Mouse (Mus musculus): Measurements from ENCODE around the gene Gys1.
A peak's percentile ranks its signal among the peaks of the same experiment; 100 is the strongest.

Gys1 gene

DNA sequence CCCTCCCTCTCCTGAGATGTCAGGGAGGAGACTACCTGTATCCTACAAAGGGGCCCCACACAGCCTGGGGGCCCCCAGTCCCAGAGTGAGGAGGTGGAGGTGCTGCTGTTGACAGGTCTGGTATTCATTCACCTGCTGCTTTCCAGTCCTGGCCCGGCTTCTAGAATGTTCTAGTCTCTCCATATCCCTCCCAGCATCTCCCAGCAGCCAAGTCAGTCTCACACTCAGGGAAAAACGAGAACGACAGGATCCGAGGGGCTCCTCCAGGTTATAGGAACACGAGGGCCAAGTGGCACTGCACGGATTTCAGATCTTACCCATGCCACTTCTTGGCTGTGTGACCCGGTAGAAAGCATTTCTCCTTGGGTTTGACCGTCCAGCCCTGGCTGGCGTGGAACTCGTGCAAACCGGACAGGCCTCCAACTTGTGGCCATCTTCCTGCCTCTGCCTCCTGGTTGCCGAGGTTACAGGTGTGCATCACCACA is 19.9 kb upstream of the Gys1 start:
- DNase-seq: no peak

DNA sequence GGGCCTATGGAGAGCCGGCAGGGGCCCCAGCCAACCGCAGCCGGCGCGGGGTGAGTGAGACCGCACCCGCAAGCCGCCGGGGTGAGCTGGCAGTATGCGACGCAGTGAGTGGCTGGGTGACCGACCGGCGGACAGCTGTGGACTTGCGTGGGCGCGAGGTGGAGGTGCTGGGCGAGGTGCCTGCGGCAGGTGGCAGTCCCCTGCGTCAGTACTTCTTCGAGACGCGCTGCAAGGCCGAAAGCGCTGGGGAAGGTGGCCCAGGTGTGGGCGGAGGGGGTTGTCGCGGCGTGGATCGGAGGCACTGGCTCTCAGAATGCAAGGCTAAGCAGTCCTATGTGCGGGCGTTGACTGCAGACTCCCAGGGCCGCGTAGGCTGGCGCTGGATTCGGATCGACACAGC is 19.0 kb upstream of the Gys1 start:
- no peak for DNase-seq

DNA sequence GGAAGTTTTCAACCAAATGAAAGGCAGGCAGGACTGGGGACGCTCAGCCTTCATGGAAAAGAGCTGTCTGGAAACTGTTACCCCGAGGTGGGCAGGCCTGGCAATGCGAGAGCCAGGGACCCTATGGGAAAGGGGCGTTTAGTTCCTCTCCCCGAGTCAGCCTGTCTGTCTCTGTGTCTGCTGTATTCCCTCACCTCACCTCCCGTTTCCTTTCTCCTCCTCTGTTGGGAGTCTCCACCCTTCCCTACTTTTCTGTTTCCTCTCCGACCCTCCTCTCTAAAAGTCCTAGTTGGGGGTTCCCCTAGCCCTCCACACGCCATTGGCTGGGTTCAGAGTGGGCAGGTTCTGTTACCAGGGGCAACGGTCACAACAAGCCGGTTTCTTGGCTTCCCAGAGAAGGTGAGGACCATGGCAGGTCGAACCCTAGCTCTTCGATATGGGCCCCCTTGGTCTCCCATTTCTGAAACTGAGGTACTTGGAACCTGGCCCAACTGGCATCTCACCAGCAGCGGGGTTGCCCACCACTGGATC is 16.6 kb upstream of the Gys1 start:
- DNase-seq: no peak

DNA sequence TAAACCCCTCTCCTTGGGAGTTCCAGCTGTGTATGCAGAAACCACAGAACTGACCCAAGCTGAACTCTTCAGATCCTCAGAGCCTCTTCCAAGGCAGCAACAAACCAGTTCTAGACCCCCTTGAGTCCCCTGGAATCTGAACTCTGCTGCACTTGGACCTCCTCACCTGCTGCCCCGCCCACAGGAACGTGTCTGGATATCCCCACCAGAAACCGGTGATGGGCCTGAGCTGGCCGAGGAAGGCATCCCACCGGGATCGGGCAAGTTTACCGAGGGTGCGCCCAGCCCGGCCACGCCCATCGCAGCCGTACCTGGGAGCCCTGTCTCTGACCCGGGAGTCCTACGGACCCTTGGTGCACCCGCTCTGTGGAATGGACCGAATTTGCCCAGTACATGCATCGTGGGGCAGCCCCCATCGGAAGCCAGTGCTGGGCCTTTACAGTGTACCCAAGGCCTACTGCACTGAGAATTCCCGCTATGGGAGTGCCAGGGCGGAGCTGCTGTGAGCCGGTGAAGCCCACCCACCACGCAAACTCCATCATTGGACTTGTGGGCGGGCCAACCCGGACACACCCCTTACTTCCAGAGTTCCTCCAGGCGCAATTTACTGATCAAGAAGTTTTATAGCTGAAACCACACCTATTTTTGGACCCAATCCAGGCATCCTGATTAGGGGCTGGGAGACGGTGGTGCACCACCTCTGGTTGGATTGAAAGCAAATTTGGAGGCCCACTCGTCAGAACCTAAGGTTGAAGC is 14.6 kb upstream of the Gys1 start:
- no peak for DNase-seq

DNA sequence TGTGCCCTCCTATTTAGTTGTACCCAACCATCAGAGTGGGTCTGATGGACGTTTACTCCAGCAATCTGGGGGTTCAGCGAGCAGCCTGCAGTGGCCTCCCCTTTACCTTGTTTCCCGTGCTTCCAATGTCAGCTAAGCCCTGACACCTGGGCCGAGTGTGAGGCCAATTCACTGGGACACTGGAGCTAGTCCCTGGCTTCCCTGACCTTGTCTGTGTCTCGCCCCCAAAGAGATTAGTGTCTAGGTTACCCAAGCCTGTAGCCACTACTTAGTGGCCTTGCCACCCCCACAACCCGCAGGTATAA is 14.1 kb upstream of the Gys1 start, which contains the start of gene Lhb:
Gene Lhb, plus strand, starts transcription at position 206 of the 305 bp plus-strand sequence.
- DNase-seq: no peak

DNA sequence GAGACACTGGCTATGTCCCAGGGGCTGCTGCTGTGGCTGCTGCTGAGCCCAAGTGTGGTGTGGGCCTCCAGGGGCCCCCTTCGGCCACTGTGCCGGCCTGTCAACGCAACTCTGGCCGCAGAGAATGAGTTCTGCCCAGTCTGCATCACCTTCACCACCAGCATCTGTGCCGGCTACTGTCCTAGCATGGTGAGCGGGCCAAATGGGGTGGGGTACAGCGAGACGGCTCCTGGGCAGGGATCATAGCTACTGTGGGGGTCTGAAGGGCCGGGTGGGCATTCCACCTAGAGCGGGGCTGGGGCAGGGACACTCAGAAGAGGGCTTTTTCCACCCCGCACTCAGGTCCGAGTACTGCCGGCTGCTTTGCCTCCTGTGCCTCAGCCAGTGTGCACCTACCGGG is 13.4 kb upstream of the Gys1 start:
- DNase-seq: no peak

DNA sequence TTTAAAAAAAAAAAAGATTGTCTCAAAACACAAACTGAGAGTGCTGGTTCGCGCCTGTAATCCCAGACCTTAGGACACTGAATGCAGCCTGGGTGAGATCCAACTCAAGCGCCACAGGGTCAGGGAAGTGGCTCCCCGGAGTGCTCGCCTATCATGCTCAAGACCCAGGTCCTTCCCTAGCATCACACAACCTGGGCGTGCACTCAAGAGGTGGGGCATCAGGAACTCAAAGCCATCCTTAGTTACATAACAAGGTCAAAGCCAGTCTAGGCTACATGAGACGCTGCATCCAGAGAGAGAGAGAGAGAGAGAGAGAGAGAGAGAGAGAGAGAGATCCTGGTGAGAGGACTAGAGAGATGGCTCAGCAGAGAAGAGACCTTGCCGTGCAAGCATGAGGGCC is 8.1 kb upstream of the Gys1 start:
- DNase-seq: no peak

DNA sequence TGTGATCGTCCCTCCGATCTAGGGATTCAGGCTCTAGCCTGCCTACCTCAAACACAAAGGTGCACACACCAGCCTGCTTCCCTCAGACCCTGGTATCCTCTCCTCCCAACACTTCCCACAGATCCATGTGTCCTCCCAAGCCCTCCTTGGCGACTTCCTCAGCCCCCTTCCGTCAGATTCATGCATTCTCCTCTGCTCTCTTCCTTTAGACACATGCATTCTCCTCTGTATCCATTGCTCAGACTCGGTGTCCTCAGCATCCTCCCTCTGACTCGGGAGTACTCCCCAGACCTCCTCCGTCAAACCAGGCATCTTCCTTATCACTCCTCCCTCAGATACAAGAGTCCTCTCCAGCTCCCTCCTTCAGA is 825 bp upstream of the Gys1 start:
- no peak for DNase-seq

DNA sequence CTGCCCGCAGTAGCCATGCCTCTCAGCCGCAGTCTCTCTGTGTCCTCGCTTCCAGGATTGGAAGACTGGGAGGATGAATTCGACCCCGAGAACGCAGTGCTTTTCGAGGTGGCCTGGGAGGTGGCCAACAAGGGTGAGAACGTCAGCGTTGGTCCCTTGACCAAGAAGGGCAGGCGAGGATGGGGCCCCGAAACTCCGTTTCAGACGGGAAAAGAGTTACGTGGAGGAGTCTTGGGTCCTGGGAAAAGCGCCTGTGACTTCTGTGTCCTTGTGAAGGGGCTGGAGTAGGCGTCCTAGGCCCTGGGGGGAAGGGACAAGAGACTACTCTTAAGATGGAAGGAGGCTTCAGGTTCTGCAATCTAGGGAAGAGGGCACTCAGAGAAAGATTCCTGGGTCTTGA is 394 bp downstream of the Gys1 start:
- no peak for DNase-seq

DNA sequence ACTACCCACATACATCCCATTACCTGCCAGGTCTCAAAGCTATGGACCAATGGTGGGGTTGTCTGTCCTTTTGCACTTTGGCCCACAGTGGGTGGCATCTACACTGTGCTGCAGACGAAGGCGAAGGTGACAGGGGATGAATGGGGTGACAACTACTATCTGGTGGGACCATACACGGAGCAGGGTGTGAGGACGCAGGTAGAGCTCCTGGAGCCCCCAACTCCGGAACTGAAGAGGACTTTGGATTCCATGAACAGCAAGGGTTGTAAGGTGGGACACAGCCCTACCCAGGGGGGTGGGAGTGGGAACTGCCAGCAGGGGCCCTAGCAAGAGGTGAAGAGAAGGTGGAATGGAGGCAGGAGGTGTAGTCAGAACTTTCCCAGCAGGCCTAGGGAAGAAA is 1.8 kb downstream of the Gys1 start:
- DNase-seq: no peak

DNA sequence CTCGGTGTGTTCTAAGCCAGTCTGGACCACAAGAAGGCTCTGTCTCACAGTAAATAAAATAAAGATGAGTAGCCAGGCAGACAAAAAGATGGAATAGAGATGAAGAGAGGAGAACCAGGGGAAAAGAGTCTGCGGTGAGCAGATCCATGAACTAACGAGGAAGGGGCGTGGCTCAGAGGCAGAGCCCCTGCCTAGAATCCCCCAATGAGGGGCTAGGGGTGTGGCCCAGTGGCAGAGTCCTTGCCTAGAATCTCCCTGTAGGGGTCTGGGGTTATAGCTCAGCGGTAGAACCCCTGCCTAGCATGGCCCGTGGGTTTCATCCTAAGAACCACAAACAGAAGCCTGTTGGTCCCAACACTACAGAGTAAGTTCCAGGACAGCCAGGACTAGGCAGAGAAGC is 2.4 kb downstream of the Gys1 start:
- no peak for DNase-seq

DNA sequence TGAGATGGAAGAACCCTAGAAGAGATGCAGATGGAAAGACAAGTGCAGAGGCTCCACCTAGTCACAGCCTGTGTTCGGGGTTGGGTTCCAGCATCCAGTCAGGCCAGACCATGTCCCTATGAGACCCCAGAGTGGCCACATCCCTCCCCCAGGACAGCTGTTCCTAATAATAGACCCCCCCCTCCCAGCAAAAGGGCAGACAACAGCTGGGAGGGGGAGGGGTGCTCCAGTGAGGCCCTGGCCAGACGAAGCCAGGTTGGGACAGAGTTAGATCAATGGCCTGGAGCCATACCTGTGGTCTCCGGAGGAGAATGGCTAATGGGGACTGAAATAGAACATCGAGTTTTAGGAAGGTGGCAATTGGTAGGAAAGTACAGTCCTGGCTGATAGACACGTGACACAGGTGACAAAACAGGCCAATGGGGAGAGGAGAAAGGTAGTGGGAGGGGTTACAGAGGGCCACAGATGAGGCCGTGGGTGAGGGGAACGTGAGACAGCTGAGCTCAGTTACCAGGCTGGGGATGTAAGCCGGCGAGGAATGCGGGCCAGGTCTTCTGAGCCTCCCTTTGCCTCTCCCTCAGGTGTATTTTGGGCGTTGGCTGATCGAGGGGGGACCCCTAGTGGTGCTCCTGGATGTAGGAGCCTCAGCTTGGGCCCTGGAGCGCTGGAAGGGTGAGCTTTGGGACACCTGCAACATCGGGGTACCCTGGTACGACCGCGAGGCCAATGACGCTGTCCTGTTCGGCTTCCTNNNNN is 3.1 kb downstream of the Gys1 start, which contains the start of gene Ruvbl2:
Gene Ruvbl2, minus strand, starts transcription at position 576 of the 756 bp plus-strand sequence.
- DNase-seq: peak; percentile 45

DNA sequence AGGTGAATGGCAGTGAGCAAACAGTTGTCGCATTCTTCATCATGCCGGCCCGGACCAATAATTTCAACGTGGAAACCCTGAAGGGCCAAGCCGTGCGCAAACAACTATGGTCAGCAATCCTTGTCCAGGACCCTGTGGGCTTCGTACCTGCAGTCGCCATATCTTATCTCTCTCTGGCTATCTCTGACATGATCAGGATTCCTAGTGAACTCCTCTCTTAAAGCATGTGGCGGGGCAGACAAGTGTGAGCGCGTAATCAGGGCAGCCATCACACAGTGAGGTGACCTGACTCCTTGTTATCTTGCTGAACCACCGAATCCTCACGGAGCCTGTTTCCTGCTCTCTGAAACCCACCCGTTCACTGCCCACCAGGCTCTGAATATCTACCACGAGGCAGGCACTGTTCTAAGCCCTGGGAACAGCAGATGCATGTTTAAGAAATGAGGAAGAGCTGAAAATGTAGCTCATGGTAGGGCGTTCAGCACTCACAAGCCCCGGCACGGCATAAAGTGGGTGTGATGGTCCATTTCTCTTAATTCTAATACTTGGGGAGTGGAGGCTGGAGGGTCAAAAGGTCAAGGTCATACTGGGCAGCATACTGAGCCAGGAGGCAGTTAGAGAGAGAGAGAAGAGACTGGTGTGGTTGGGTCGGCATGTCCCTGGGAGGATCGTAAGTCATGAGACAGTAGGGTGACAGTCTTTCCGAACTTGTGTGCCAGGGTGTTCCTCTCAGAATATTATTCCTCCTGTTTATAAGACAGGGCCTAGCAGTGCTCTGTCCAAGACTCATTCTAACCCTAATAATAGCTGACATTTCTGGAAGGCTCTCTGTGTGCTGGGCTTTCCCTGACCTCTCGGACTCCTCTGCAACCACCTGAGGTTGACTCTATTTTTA is 9.1 kb downstream of the Gys1 start:
- no peak for DNase-seq

DNA sequence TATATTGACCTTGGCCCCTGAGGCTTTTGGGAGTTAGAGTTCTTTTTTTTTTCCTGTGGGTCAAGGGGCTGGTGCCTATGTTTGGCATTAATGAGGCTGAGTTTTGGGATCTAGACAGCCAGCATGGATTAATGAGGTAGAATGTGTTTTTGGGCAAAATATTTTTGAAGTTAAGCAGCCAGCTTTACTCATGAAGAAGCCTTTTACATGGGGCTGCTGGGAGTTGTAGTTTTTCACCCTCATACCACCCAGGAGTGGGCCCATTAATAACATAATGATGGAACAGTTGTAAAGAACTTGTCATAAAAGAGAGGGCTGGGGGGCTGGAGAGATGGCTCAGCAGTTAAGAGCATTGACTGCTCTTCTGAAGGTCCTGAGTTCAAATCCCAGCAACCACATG is 11.9 kb downstream of the Gys1 start:
- DNase-seq: no peak

DNA sequence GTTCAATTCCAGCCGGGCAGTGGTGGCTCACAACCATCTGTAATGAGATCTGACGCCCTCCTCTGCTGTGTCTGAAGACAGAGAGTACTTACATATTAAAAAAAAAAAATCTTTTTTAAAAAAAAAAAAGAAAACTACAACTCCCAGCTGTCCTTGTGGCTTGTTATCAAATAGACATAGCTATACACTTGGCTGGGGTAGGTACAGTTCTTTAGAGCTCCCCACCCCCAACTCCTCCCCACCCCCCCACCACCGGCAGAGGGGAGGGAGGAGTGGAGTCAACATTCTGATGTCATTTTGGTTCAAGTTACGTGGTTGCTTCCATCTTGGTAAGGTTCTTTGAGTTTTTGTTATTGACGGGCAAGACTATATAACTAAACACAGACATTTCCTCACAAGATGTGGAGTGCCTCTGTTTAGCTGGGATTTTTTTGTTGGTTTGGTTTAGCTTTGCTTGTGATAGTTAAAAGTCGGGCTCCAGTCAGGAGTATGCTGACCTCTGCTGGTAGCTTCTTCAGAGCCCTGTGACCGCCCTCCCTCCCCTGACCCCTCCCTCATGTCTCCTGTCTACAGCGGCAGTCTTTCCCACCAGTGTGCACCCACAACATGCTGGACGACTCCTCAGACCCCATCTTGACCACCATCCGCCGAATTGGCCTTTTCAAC is 12.8 kb downstream of the Gys1 start:
- peak; percentile 57 for DNase-seq

DNA sequence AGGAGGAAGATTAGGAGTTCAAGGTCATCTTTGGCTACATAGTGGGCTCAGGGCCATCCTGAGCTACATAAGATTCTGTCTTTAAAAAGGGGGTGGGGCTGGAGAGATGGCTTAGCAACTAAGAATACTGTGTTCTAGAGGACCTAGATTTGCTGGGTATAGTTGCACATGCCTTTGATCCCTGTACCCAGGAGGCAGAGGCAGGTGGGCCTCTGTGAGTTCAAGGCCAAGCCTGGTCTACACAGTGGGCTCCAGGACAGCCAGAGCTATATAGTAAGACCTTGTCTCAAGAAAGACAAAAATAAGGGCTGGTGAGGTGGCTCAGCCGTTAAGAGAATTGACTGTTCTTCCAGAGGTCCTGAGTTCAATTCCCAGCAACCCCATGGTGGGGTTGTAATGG is 15.3 kb downstream of the Gys1 start:
- DNase-seq: no peak

DNA sequence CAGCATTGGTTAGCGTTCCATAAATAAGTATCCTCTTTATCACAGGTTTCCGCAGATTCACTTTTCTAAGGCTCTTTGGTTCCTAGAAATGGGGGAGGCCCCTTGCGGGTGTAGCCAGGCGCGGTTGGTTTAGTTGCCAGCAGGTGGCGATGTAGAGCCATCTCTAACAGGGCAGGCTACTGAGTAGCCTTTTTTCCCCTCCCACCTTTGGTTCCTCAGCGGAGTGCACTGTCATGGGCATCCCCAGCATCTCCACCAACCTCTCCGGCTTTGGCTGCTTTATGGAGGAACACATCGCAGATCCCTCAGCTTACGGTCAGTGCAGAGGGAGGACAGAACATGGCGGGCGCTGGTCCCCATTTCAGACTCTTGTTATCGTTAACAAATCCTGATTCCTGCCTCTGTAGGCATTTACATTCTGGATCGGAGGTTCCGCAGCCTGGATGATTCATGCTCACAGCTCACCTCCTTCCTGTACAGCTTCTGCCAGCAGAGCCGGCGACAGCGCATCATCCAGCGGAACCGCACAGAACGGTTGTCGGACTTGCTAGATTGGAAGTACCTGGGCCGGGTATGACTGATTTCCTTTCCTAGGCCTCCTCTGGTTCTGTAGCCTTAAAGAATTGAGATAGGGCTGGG is 16.8 kb downstream of the Gys1 start:
- peak; percentile 83 for DNase-seq

DNA sequence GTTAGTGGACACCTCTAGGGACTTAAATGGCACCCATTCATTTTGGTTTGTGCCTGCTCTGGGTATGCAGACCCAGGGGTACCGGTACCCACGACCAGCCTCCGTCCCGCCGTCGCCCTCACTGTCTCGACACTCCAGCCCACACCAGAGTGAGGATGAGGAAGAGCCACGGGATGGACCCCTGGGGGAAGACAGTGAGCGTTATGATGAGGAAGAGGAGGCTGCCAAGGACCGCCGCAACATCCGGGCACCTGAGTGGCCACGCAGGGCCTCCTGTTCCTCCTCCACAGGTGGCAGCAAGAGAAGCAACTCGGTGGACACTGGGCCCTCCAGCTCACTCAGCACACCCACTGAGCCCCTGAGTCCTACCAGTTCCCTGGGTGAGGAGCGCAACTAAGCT is 20.3 kb downstream of the Gys1 start:
- DNase-seq: no peak

DNA sequence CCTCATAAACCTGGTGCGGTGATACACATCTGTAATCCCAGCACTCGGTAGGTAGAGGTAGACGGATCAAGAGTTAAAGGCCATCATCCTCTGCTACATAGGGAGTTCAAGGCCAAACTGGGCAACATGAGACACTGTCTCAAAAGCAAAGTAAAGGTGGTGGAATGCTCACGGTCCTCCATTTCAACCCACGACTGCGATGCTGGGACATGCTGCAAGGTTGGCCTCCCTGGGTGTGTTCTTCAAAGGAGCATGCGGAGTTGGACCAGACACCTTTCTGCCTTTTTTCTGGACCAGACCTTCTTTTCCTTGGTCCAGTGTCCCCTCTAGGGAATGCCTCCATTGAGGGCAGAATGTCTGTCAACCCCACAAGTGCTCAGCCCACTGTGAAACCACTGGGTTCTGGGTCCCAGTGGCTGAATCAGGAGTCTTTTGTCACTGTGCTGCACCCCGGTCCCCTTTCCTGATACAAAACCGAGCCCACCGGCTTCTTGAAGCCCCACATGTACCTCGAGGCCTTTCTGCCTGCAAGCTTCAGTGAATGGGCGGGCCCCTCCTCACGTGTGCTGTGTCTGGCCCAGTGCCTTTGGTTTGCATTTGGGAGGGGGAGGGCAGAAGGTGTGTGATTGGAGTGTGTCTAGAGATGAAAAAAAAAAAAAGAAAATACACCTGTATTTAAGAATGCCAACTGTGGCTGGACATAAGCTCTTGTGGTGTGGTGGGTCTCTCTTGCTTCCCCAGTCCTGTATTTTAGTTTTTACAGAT is 21.5 kb downstream of the Gys1 start:
- no peak for DNase-seq

DNA sequence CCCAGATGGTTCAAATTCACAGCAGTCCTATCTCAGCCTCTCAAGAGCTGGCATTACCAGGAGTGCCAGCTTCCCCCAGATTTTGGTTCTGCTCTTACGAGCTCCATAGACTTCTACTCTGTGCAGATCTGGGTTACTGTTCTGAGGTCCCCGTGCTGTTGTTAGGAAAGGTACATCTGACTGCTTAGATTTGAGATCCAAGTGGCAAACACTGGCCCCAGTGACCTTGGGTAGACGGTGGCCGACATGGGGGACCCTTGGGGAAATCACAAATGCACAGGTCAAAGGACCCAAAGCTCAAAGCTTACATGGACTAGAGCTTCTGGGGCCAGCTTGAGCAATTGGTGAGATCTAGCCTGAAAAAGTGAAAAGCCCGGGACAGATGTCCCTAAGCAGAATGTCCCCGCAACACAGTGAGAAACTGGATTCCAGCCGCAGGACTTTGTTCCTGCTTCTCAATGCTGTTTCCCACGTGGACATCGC is 22.1 kb downstream of the Gys1 start:
- no peak for DNase-seq

Measured in kidney, postnatal 14 days (tissue).